Mouse (Mus musculus): ENCODE measurements around the gene Ppil6.

The Ppil6 gene

DNA sequence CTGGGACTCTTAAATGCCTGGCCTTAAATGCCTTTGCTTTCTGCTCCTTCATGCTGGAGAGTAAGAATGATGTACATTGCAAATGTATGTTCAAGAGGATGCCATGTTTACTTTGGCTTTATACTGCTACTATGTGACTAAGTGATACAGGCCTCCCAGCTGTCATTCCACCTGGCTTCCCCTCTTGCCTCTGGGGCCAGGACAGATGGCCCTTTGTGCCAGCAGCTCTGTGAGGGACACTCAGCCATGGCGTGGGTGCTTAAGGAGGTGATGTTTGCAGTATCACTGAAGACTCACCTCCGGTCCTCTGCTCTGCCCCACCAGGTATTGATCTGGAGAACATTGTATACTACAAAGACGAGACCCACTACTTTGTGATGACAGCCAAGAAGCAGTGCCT, 10.3 kb upstream of the Ppil6 start:
- DNase-seq = no peak

DNA sequence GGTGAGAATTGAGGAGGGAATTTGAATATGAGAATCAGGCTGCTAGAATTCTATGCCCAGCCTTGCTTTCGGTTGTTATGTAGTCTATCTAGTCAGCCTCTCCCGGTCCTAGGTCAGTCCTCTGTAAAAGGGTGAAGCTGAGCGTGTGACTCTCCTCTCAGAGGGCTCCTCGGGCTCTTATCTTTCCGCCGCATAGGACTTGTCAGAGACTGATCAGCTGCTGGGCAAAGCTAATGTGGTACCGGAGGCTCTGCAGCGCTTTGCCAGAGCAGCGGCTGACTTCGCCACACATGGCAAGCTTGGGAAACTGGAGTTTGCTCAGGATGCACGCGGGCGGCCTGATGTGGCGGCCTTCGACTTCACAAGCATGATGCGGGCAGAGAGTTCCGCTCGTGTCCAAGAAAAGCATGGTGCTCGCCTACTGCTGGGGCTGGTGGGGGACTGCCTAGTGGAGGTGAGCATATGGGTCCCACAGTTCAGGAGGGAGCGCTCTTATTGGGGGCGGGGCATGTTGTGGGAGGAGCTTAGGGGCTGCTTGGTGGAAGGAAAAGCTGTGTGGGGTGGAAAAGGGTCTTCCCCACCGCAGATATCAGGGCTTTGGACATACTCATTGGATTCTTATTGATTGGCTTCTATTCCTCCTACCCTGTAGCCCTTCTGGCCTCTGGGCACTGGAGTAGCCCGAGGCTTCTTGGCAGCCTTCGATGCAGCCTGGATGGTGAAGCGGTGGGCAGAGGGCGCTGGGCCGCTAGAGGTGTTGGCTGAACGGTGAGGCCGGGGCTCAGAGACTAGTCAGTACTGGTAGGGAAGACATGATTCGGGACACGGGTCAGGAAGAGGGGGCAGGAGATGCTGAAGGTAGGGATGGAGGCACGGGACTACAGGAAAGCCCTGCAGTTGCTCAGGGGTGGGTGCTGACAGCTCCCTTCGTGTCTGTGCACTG, 9.0 kb upstream of the Ppil6 start:
- no peak for DNase-seq

DNA sequence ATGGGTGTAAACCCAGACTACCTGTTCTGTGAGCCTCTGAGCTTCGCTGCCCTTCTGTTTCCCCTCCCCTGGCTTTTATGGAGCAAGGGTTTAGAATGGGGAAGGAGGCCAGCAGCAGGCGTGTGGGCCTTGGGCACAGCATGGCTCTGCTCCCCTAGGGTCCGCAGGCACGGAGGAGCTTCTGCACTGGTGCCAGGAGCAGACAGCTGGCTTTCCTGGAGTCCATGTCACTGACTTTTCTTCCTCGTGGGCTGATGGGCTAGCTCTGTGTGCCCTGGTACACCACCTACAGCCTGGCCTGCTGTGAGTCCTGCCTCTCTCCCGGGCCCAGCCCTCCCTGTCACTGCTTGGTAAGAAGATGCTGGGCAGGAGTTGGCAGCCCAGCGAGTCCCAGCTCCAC, 7.8 kb upstream of the Ppil6 start:
- DNase-seq = no peak

DNA sequence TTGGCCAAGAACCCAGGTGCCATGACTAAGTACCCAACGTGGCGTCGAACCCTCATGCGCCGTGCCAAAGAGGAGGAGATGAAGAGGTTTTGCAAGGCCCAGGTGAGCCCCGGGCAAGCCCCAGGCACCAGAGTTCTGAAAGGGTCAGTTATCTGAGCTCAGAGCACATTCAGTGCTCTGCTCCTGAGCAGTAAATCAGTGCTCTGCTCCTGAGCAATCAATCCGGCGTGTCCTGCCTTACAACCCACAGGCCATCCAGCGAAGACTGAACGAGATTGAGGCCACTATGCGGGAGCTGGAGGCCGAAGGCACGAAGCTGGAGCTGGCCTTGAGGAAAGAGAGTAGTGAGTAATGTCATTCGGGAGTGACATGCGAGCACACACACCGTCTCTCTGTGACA, 4.5 kb upstream of the Ppil6 start:
- no peak for DNase-seq

DNA sequence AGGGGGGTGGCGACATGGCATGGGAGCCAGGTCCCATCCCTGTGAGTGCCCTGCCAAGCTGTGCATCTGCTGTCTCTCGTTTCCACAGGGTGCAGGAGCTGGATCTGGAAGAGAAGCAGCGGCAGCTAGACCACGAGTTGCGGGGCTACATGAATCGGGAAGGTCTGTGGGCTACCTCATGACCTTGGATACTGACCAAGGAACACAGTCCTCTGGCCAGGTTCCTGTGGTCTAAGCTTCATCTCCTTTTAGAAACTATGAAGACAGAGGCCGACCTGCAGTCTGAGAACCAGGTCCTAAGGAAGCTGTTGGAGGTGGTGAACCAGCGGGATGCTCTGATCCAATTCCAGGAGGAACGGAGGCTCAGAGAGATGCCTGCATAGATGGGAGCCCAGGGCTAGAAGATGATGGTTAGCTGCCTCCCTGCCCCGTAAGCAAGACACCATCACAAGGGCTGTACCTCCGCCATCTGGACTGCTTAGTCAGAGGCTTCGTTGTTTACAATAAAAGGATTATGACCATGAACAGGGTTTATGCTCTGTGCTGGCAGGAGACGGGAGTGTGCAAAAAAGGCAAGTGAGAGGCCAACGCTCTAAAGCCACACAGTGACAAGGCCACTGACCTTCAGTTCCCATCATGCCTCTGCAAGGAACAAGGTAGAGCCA, 3.6 kb upstream of the Ppil6 start:
- DNase-seq = no peak

DNA sequence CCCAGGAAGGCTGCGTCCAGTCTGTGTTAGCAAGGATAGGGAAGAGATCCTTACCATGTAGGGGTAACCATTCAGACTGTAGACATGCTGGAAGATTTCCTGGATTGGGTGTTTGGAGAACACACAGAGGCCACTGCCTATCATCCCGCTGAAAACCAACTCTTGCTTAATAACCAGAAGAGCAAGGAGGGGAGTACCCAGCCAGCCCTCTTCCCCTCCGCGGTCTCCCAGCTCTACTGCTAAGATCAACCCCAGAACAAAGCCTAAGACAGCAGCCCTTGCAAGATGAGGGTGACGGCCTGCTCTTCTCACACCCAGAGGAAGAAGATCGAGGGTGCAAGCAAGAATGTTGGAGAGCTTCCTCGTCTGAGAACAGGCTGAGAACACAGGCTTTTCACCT, 1.4 kb upstream of the Ppil6 start:
- no peak for DNase-seq

DNA sequence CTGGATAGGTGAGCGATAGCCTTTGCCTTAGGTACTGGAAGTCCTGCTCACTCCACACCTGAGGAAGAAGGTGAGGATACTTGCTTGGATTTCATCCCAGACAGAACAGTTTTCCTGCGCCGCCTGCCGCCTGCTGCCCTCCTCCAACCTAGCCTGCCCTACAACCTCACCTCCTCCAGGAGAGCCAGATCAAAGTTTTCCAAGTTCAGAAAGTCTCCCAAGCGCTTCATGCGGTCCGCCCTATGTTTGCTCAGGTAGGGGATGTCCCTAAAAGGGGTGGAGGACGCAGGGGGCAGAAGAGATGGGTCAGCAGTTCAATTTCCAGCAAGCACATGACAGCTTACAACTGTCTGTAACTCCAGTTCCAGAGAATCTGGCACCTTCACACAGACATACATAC, 945 bp upstream of the Ppil6 start:
- no peak for DNase-seq

DNA sequence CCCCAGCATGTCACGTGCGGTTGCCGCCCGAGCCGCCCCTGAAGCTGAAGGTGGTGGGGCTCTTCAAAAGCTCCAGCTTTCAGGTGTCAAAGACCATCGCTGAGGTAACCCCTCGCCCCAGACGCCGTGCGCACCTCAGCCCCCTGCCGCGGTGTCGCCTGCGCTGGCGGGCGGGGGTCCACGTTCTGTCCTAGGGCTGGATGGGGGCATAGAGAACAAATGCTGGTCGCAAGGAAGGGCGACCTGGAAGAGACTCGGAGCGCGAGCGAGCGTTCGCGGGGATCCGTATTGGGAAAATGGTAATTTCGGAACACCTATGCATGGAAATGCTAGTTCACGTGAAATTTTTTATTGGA, 257 bp downstream of the Ppil6 start:
- DNase-seq = no peak

DNA sequence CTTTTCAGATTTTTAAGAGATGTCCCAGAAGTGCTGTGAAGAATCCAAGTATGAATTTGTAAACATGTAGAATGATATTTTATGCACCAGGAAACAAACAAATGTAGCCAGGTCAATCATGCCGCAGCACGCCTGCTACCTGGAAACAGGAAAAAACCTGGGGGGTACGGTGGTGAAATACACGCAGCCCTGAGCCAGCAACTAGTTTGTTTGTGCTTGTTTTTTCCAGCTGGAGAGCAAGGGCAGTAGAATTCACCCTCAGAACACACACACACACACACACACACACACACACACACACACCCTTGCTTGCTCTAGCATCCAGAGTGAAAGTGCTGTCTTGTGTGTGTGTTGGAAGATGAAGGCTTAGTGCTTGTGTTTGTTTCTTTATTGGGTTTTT, 872 bp downstream of the Ppil6 start:
- DNase-seq = no peak

DNA sequence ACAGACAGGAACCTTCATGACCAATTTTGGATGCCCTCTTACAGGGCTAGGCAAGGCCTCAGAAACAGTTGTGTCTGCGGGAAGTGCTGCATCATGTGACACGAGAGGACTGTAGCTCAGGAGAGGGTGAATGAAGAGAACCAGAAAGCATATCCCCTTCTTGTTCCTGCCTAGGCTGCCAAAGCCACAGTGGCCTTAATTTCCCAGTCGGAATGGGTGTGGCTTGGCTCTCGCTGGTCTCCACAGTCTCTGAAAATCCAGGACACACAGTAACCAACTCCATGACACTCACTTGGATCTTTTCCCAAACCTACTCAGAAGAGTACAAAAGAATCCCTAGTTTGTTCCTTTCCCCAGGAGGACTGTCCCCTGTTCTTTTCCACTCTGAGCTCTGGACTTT, 10.7 kb downstream of the Ppil6 start:
- no peak for DNase-seq

DNA sequence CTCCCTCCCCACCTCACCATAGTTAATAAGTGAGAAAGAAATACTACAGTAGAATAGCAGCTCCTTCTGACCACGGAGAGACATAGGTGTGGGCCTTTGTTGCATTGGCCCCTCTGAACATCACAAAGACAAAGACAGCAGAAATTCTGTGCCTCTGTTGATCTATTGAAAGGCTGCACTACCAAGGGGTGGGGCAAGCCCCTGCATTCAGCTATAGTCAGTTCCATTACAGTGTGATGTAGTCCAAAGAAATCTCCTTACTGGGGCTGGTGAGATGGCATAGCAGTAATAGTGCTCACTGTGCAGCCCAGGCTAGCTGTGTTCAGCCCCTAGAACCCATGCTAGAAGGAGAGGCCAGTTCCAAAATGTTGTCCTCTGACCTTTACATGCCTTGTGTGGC, 14.8 kb downstream of the Ppil6 start:
- no peak for DNase-seq

DNA sequence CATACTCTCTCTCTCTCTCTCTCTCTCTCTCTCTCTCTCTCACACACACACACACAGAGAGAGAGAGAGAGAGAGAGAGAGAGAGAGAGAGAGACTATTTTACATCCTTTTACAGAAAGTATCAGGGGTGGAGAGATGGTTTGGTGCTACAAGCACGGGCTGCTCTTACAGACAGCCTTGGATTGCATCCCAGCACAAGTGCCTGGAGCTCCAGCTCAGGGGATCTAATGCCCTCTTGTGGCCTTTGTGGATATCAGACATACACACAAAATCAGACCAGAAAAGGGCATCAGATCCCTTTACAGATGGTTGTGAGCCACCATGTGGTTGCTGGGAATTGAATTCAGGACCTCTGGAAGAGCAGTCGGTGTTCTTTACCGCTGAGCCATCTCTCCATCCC, 15.2 kb downstream of the Ppil6 start:
- peak; percentile 34 to 48 for DNase-seq

DNA sequence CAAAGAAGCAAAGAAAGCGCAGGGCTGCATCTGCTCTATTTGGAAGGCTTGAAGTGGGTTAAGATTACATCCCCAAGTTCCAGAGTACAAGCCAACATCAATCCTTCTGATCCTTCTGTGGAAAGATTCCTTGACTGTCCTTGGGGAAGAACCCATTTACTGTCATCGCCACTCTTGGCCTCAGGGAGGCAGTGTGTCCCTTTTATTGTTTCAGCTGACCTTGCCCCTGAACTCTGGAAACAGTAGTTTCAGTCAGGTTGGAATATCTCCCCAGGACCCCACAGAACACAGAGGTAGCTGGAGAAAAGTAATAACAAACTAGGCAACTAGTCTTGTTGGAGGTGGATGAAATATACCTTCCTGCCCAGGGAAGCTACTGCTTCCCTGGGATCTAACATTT, 18.9 kb downstream of the Ppil6 start:
- peak; percentile 44 to 47 for DNase-seq

DNA sequence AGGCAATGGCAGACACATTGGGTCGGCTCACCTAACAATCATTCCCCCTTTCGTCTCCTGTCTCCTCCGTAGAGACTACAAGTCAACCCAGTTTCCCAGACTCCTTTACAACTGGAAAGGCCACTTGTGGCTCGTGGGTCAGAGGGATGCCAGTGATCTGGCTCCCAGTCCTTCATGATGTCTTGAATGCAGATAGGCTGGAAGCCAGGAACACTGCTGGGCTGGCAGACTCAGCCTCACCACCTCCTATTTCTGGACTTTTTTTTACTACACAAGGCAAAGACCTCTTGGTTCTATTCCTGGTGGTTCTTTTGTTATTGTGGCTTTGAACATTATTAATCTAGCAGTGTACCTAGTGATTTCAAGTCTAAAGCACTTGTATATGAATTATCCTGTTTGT, 24.1 kb downstream of the Ppil6 start:
- no peak for DNase-seq

DNA sequence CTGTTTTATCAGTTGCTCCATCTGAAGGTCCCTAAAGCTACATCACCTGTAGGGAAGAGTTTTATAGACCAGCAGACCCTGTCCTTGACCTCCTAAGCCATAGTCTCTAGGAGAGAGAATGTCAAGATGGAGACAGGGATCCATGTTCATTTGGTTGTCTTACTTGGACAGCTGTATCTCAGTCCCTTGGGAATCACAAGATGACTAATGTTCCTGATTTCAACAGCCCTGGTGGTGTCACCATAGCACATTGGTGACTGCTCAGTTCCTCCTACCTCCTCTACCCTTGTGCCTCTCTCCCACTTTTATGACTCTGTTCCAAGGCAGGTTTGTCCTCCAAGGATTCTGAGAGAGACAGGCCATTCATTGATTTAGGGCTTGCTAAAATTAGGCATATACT, 24.7 kb downstream of the Ppil6 start:
- no peak for DNase-seq

DNA sequence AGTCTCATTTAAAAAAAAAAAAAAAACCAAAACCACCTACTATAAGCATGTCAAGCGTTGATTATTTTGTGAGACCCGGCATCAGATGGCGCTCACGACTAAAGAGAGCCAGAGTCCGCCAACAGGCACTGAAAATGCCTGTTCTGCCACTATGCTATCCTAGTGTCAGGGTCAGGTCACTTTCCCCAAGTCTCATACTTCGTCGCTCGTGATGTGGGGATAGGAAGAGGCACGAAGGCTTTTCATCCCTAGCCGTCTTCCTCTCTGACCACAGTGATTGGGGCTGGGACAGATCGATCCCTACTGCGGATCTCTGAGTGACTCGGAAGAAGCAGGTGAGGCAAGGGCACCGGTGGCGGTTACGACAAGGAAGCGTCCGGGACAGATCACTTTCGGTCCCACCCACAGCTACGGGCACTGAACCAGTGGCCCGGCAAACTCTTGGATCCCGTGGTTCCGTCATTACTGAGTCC, 28.3 kb downstream of the Ppil6 start:
- DNase-seq = peak; percentile 88 to 90

DNA sequence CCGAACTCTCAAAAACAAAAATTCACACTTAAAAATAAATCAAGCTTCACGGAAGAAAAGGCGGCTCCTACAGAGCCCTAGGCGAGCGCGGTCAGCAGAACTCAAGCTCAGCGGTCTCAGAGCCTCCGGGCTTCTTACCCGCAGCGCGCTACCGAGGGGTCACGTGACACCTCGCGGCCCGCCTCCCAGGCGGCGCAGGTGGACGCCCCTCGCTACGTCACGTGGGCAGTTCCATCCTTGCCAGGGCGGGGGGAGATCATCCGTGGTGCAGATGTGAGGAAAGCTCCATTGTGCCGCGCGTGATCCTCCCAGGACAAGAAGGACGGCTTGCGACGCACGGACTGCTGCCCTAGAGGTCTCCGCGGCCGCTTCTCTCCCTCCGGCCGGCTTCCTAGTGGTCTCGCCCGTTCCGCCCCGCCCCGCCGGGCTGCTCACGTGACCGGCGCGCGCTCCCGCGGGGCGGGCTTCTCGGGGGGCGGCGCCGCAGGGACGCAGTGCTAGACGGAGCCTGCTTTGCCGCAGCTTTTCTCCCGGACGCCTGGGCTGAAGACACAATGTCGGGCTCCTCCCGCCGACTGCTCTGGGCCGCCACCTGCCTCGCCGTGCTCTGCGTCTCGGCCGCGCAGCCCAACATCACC, 28.9 kb downstream of the Ppil6 start, which contains the start of gene Cd164:
TSS of gene Cd164 (plus strand) at position 434 of the 638 bp plus-strand sequence.
- peak; percentile 90 to 92 for DNase-seq

DNA sequence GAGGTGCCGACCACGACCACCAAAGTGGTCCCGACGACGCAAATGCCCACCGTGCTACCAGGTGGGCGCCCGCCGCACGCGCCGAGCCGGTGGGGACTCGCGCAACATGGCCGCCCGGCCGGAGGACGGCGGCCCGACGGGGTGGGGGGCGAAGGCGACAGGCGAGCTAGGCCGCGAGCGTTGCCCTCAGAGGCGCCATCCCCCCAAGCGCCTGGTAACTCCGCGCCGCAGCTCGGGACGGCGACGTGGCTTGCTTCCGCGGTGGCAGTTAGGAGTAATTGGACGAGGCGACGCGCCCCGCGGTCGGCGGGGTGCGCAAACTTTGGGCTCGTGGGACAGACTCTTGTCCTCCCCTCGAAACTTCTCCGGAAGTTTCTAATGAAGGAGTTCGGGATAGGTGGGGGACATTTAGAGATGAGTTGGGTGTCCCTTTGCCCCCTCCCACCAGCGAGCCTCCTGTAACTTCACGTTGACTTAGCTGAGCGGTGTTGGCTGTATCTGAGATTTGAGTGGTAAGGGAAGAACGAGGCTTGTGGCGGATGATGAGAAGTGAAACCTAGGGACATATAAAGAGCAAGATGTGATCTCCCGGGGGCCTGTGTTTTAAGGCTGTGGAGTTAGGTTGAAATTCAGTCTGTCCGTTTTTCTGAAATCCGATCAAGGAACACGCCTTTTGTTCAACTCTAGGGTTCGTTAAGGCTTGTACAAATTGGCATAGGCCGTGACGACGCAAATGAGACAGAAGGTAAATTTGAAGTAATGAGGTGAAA, 29.6 kb downstream of the Ppil6 start:
- peak; percentile 73 to 76 for DNase-seq

DNA sequence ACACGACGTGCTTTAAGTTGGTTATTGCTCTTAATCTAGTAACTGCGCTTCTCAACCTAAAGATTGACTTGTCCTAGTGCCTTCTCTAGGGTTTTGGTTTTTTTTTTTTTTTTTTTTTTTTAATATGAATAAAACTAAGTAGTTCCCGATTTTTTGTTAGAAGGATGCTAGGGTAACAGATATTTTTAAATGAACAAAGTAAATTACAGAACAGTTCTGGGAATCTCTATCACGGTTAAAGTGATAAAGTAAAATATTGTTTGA, 30.1 kb downstream of the Ppil6 start:
- no peak for DNase-seq

DNA sequence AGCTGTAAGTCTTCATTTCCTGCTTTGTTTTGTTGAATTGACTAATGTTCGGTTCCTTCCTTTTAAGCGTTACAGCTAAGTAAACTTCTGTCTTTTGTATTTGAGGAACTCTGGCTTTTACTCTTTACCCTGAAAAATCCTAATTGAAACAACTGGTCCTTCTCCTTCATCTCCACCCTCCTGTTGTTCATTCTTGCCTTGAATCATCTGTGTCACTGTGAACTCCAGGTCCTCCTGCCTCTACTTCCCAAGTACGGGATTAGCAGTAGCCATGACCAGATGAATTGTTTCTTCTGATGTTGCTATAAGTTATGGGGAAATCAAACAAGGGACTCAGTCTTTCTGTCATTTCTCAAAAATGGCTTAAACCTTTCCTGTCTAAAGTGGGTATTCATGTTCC, 33.1 kb downstream of the Ppil6 start:
- no peak for DNase-seq

DNA sequence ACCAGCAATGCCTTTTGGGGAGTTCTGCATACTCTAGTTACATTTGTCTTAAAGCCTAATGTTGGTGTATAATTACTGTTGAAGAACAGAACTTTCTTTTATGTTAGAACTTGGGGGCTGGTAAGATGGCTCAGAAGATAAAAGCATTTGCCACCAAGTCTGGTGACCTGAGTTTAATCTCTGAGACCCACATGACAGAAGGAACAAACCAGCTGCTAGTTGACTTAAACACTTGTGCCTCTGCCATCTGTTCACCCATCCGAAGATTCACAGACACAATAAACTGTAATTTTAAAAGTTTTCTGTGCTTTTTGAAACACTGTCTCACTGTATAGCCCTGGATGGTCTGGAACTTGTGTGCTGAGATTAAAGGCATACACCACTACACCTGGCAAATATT, 35.5 kb downstream of the Ppil6 start:
- no peak for DNase-seq

DNA sequence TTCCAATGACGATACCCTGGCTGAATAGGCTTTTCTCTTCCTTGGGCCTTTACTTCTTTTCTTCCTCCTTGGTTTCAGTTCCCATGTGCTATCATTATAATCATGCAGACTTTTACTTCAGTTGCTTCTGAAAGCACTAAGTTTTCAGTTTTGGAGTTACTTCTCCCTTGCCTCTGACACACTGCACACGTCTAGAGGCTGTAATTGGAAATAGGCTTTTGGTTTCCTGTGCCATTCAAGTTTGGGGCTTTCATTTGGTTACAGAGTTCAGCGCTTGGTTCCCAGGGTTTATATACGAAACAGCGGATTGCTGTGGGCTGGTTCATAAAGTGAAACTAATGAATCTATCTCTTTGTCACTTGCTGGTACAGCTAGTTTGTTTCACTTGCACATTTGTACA, 39.7 kb downstream of the Ppil6 start:
- no peak for DNase-seq

DNA sequence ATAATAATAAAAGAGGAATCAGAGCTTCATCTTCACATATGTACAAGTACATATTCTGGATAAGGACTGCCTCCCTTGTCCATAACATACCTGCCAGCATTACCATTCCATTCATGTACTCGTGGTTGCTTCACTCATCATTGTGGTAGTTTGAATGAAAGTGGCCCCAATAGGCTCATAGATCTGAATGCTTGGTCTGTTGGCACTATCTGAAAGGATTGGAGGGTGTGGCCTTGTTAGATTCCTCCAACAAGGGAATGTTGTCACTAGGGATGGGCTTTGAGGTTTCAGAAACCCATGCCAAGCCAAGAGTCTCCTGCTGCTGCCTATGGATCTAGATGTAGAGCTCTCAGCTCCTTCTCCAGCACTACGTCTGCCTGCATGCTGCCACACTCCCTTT, 45.8 kb downstream of the Ppil6 start:
- no peak for DNase-seq

Measured in thymus, postnatal 36 days (tissue).